In genomic region chr1:90524641-90525220, GRCm38 (mm10) we compare ENCODE assay signal across 22 mouse cellular contexts.
DNase-seq lines count a peak whose midpoint lies in the region; ATAC-seq and TF ChIP-seq lines count a peak whose summit lies in the region.
"Had no signal": no experiment of that assay in that cellular context is flagged by ENCODE, and none has a peak within 500 bp of the region (broad histone marks: within the 10 kb centered on the region; RNA-seq: fewer than 3 reads in every experiment).

No protein-coding gene starts in this region.

- intact Hi-C loops in left cerebral cortex, adult 2 months (cut with DNase I): no loop called here

- no peak overlapping the region for H3K4me2 ChIP-seq in heart, embryonic 13.5 days
- no peak overlapping the region for H3K4me2 ChIP-seq in midbrain, postnatal 0 days (ENCODE audit: low read depth, low read length, poor library complexity, severe bottlenecking)
- H3K4me2 ChIP-seq in stomach, postnatal 0 days (replicated peaks; ENCODE audit: low read depth): no peak overlapping the region
- H3K4me2 ChIP-seq: heart, embryonic 15.5 days; limb, embryonic 13.5 days; midbrain, embryonic 15.5 days had no signal

- H3K27ac ChIP-seq in heart, embryonic 13.5 days (replicated peaks): peak overlapping the region; percentile 8
- H3K27ac ChIP-seq in midbrain, embryonic 10.5 days (replicated peaks): 0 out of 2 replicates have a peak overlapping the region, but pooled peaks have one; percentile 9
- no peak overlapping the region for H3K27ac ChIP-seq in midbrain, postnatal 0 days (ENCODE audit: low read depth, low read length)
- H3K27ac ChIP-seq in stomach, postnatal 0 days (replicated peaks): peak overlapping the region; percentile 65; the same call in 1 of the 2 replicates
- H3K27ac ChIP-seq in left cerebral cortex, adult 2 months: no peak overlapping the region
- H3K27ac ChIP-seq: heart, embryonic 15.5 days; limb, embryonic 13.5 days; liver, embryonic 14.5 days; midbrain, embryonic 15.5 days had no signal

- no peak for TF ChIP-seq EP300 in stomach, postnatal 0 days (optimal IDR thresholded peaks at IDR 0.05)

- ATAC-seq in heart, embryonic 13.5 days (ENCODE audit: extremely low read depth, insufficient number of reproducible peaks, low FRiP score, low TSS enrichment): no peak
- ATAC-seq in midbrain, postnatal 0 days (ENCODE audit: low FRiP score): no peak
- ATAC-seq in stomach, postnatal 0 days (ENCODE audit: low FRiP score, low TSS enrichment): peak; percentile 60; the same call in 1 of the 2 replicates
- ATAC-seq: midbrain, embryonic 15.5 days had no signal

- H3K27me3 ChIP-seq in heart, embryonic 13.5 days (replicated peaks): no peaks in the 10 kb centered on the region
- H3K27me3 ChIP-seq in midbrain, embryonic 10.5 days (ENCODE audit: low read depth, poor library complexity, severe bottlenecking): no peaks in the 10 kb centered on the region
- H3K27me3 ChIP-seq in midbrain, postnatal 0 days (ENCODE audit: insufficient read depth, low read length): no peaks in the 10 kb centered on the region
- no peaks in the 10 kb centered on the region for H3K27me3 ChIP-seq in stomach, postnatal 0 days (ENCODE audit: control insufficient read depth, insufficient read depth, low read length)
- H3K27me3 ChIP-seq: heart, embryonic 15.5 days; limb, embryonic 13.5 days; megakaryocyte, embryonic 14.5 days; midbrain, embryonic 15.5 days had no signal

- no peak for TF ChIP-seq CTCF in midbrain, postnatal 0 days (IDR thresholded peaks at IDR 0.05)
- no peak for TF ChIP-seq CTCF in stomach, postnatal 0 days (IDR thresholded peaks at IDR 0.05; ENCODE audit: low read depth)
- no peak for TF ChIP-seq CTCF in left cerebral cortex, adult 2 months (IDR thresholded peaks at IDR 0.05)

- no peaks in the 10 kb centered on the region for H3K36me3 ChIP-seq in heart, embryonic 13.5 days
- H3K36me3 ChIP-seq in midbrain, embryonic 10.5 days: no peaks in the 10 kb centered on the region
- H3K36me3 ChIP-seq in midbrain, postnatal 0 days (ENCODE audit: insufficient read depth, low read length): no peaks in the 10 kb centered on the region
- H3K36me3 ChIP-seq in stomach, postnatal 0 days (ENCODE audit: control insufficient read depth, insufficient read depth, low read length): no peaks in the 10 kb centered on the region
- H3K36me3 ChIP-seq: heart, embryonic 15.5 days; limb, embryonic 13.5 days; midbrain, embryonic 15.5 days had no signal

- peaks cover 20% of the 10 kb centered on the region for H3K4me1 ChIP-seq in heart, embryonic 13.5 days
- H3K4me1 ChIP-seq in midbrain, embryonic 10.5 days: peaks cover 29% of the 10 kb centered on the region
- H3K4me1 ChIP-seq in midbrain, postnatal 0 days (ENCODE audit: insufficient read depth, low read length): no peaks in the 10 kb centered on the region
- H3K4me1 ChIP-seq in stomach, postnatal 0 days (replicated peaks; ENCODE audit: control insufficient read depth, insufficient read depth): peaks cover 4% of the 10 kb centered on the region
- H3K4me1 ChIP-seq: megakaryocyte, embryonic 14.5 days; midbrain, embryonic 15.5 days had no signal

- H3K4me3 ChIP-seq in heart, embryonic 13.5 days: no peak overlapping the region
- H3K4me3 ChIP-seq in midbrain, embryonic 10.5 days: no peak overlapping the region
- H3K4me3 ChIP-seq in midbrain, postnatal 0 days (ENCODE audit: low read depth, low read length): no peak overlapping the region
- H3K4me3 ChIP-seq in stomach, postnatal 0 days (ENCODE audit: low read depth, low read length): no peak overlapping the region
- H3K4me3 ChIP-seq in left cerebral cortex, adult 2 months: no peak overlapping the region
- H3K4me3 ChIP-seq: heart, embryonic 15.5 days; limb, embryonic 13.5 days; megakaryocyte, embryonic 14.5 days; midbrain, embryonic 15.5 days had no signal

- WGBS in heart, embryonic 13.5 days: 22% methylated on average over 3 of the region's 3 CpGs
- 33% methylated on average over 3 of the region's 3 CpGs for WGBS in midbrain, embryonic 10.5 days
- WGBS in midbrain, postnatal 0 days: 27% methylated on average over 3 of the region's 3 CpGs
- WGBS in stomach, postnatal 0 days: 25% methylated on average over 3 of the region's 3 CpGs

- no peak overlapping the region for H3K9ac ChIP-seq in heart, embryonic 13.5 days
- H3K9ac ChIP-seq in midbrain, postnatal 0 days (replicated peaks; ENCODE audit: low read length, poor library complexity, severe bottlenecking): no peak overlapping the region
- no peak overlapping the region for H3K9ac ChIP-seq in stomach, postnatal 0 days (ENCODE audit: low read length)
- H3K9ac ChIP-seq: heart, embryonic 15.5 days; limb, embryonic 13.5 days; liver, embryonic 14.5 days; midbrain, embryonic 15.5 days had no signal

- H3K9me3 ChIP-seq in heart, embryonic 13.5 days: no peaks in the 10 kb centered on the region
- no peaks in the 10 kb centered on the region for H3K9me3 ChIP-seq in midbrain, embryonic 10.5 days (replicated peaks)
- no peaks in the 10 kb centered on the region for H3K9me3 ChIP-seq in midbrain, postnatal 0 days (ENCODE audit: low read length)
- no peaks in the 10 kb centered on the region for H3K9me3 ChIP-seq in stomach, postnatal 0 days (ENCODE audit: control insufficient read depth, low read length)
- H3K9me3 ChIP-seq: heart, embryonic 15.5 days; limb, embryonic 13.5 days; midbrain, embryonic 15.5 days had no signal

- DNase-seq in heart, adult 9 months (ENCODE audit: low spot score in 2 of 2): no peak
- DNase-seq in midbrain, embryonic 10.5 days (ENCODE audit: low spot score): no peak
- no peak for DNase-seq in midbrain, postnatal 0 days (ENCODE audit: low spot score)
- DNase-seq in WW6 (ENCODE audit: low read depth, low spot score): peak; percentile 79
- DNase-seq in stomach, postnatal 0 days (ENCODE audit: low spot score): no peak
- DNase-seq in adrenal gland, adult 18-20 months (ENCODE audit: low spot score in 2 of 2): no peak
- no peak for DNase-seq in left cerebral cortex, adult 2 months (ENCODE audit: extremely low spot score in 1 of 2, low spot score in 2 of 2)
- DNase-seq: cerebellum, adult 18-20 months; heart, adult 11 months; kidney, adult 11 months; kidney, postnatal 14 days; layer of hippocampus, adult 9-11 months; lung, postnatal 14 days; right cerebral cortex, adult 18-20 months; thymus, adult 18-20 months; thymus, postnatal 4 days had no signal

Comparison
In these comparisons a context has a peak if more than half of its experiments do, and no peak if none do; other contexts are left out.
1. H3K27ac ChIP-seq: peak in heart, embryonic 13.5 days (single experiment), midbrain, embryonic 10.5 days (single experiment) and stomach, postnatal 0 days (single experiment); none in midbrain, postnatal 0 days (single experiment) and left cerebral cortex, adult 2 months (single experiment).